Mouse (Mus musculus) kidney, postnatal 4 days (tissue): Measurements from ENCODE around the gene Pym1.

Experiments
- DNase-seq, 2 experiments: peaks; one replicate each; pipeline ENCODE4 v3.0.0; 2021; ENCODE audit warnings: mixed read lengths in 2 of 2

The Pym1 gene

GRCm38 (mm10) chr10:128745946-128746613 is 1.6 kb upstream of the Pym1 start:
- DNase-seq, result no peak

GRCm38 (mm10) chr10:128746972-128747645 is 580 bp upstream of the Pym1 start:
- no peak for DNase-seq

- peak; percentile 86 to 92 for DNase-seq
Observed at GRCm38 (mm10) chr10:128748252-128748864, 669 bp downstream of the Pym1 start.

GRCm38 (mm10) chr10:128772895-128773294 is 25.2 kb downstream of the Pym1 start:
- no peak for DNase-seq

DNA sequence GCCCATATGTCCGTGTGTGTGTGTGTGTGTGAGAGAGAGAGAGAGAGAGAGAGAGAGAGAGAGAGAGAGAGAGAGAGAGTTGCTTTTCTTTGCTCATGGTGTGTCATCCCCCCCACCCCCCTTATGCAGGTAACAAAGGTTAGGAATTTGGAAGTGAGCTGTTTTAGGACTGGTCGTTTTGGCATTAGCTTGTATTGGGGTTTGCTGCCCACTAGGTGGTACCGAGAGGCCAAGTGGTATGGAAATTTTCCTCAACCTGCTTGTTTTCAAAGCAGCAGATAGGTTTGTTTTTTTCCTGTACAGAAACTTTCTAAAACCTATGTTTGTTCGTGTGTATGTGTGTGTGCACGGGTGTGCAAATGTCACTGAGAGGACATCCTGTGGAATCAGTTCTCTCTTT is 26.0 kb downstream of the Pym1 start:
- peak in 1 of 2 experiments; percentile 19 for DNase-seq

DNA sequence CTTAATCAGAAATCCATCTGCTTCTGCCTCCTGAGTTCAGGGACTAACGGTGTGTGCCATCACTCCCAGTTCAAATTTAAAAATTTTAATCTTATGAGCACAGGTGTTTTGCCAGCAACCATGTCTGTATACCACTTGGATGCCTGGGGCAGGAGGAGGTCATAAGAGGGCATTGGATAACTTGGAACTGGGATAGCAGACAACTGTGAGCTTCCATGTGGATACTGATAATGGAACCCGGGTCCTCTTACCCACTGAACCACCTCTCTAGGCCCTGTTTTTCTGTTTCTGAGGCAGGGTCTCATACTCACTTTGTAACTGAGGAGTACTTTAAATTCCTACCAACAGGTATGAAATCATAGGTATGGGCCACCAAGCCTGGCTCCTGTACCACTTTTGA is 30.8 kb downstream of the Pym1 start:
- no peak for DNase-seq

DNA sequence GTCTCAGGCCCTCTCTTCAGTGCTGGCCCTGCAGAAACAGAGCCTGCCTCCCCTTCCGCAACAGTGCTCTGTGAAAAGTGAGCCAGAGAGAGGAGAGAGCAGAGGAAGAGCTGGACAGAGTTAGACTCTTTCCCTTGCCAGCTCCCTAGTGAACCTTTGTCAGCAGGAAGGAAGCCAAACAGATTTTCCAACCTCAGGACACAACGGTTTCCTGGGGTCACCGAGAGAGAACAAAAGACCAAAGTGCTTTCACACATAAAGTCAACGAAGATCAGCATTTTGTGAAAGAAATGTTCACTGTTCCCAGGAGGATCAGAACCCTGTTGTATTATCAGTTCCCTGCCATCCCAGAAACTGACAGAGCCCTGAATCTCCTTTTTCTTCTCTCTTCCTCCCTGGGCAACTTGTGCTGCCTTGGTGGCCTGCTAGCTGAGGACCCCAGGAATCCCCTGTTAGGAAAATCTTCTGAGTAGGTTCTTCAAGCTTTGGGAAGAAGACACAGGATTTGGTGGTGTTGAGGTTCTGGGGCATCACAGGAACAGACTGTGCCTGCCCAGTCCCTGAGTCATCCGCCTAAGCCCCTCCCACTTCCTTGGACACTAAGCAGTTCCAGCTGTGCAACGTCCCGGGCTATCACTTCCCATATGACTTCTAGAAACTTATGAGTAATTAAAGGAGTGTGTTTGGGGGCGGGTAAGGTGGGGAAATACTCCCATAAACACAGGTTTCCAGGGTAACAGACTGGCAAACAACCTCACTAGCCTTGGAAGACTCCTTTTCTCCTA is 31.5 kb downstream of the Pym1 start:
- DNase-seq, result peak; percentile 80 to 88

DNA sequence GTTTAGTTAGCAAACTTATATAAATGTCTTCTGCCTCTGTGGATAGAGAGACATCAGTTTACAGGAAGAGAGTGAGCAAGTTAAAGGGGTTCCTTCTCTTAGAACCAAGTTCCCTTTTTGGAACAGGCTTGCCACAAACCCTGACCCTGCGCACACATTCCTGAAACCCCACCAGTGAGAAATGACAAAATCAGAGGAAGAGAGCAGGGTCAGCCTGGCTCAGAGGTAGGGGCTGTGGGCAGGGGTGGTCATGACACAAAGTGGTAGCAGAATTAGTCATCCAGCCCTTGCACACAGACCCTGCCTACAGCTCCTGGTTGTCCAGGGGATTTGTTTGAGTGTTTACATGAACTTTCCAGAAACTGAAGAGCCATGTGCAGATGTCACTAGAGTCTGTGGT is 32.5 kb downstream of the Pym1 start:
- DNase-seq, result no peak

DNA sequence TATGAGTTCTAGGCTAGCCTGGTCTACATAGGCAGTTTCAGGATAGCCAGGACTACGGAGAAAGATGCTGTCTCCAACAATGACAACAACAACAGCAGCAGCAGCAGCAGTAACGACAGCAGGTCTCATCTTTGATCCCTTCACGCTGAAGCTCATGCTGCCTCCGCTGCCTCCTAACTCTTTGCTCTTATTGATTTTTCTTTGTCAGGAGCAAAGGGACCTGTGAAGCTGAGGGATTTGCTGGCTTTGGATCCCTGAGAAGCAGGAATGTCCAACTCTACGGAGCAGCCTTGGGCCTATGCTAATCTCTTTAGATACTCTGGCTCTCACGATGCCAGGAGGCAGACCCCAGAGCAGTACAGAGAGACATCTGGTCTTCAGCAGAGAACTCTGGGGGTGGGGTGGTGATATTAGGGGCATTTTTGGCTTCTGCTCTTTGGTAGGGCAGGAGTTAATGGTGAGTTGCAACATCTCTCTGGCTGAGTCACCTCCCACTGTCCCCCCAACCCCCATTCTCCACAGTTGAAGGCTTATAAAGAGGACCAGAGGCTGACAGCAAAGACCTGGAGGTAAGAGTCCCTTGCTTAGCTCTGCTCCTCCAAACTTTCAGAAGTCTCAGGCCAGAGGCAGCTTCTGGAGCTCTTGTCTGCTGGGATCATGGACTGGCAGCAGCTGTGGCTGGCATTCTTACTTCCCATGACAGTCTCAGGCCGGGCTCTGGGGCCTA is 42.9 kb downstream of the Pym1 start, which contains the start of gene Mmp19:
Mmp19 (plus strand) TSS at position 513 of the 727 bp plus-strand sequence.
- DNase-seq, result no peak

DNA sequence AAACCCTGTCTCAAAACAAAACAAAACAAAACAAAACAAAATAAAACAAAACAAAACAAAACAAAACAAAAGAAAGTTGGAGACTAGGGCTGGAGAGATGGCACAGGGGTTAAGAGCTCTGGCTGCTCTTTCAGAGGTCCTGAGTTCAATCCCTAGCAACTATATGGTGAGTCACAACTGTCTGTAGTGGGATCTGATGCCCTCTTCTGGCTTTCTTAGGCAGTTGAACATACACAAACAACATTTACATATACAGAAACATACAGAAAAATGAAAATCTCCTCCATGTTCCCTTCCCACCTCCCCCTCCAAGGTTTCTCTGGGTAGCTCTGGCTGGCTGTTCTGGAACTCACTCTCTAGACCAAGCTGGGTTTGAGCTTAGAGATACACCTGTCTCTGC is 44.4 kb downstream of the Pym1 start:
- no peak for DNase-seq

- no peak for DNase-seq
Observed at GRCm38 (mm10) chr10:128793258-128793657, 45.6 kb downstream of the Pym1 start.

DNA sequence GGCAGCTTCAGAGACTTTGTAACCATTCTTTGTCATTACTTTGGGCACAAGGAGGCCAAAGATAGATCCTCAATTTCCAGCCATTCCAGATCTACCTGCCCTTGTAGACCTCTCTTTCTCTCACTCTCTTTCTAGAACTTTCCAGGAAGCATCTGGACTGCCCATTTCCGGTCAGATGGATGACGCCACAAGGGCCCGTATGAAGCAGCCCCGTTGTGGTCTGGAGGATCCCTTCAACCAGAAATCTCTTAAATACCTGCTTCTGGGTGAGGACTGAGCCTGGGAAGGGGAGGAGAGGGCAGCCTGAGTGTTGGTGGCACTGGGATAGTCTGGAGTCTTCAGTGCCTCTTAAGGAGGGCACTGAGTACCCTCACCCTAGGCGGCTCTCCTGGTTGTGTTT is 46.7 kb downstream of the Pym1 start:
- no peak for DNase-seq

DNA sequence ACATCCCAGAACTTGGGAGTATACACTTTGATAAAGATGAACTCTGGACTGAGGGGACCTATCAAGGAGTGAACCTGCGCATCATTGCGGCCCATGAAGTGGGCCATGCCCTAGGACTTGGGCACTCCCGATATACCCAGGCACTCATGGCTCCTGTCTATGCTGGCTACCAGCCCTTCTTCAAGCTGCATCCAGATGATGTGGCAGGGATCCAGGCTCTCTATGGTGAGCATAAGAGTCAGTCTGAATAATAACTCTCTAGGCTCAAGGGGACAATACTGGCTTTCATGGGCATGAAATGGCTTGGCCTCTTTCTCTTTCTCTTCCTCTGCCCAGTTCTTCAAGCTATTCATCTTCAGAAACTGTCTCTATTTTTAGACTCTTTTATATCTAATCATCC is 47.9 kb downstream of the Pym1 start:
- no peak for DNase-seq

- DNase-seq, result no peak
Observed at GRCm38 (mm10) chr10:128798676-128799075, 51.0 kb downstream of the Pym1 start.

GRCm38 (mm10) chr10:128801981-128802495 is 54.3 kb downstream of the Pym1 start:
- no peak for DNase-seq

- no peak for DNase-seq
Observed at GRCm38 (mm10) chr10:128802956-128803355, 55.3 kb downstream of the Pym1 start.

GRCm38 (mm10) chr10:128803361-128803760 is 55.7 kb downstream of the Pym1 start:
- no peak for DNase-seq

GRCm38 (mm10) chr10:128803771-128804270 is 56.1 kb downstream of the Pym1 start, which contains the start of gene Dnajc14:
Gene Dnajc14, plus strand, starts transcription at chr10:128804062.
- peak; percentile 60 to 75 for DNase-seq

- peak; percentile 75 to 86 for DNase-seq
Observed at GRCm38 (mm10) chr10:128804271-128805091, 56.8 kb downstream of the Pym1 start, which contains the start of gene Tmem198b. Gene Tmem198b, minus strand, starts transcription at chr10:128804370.

DNA sequence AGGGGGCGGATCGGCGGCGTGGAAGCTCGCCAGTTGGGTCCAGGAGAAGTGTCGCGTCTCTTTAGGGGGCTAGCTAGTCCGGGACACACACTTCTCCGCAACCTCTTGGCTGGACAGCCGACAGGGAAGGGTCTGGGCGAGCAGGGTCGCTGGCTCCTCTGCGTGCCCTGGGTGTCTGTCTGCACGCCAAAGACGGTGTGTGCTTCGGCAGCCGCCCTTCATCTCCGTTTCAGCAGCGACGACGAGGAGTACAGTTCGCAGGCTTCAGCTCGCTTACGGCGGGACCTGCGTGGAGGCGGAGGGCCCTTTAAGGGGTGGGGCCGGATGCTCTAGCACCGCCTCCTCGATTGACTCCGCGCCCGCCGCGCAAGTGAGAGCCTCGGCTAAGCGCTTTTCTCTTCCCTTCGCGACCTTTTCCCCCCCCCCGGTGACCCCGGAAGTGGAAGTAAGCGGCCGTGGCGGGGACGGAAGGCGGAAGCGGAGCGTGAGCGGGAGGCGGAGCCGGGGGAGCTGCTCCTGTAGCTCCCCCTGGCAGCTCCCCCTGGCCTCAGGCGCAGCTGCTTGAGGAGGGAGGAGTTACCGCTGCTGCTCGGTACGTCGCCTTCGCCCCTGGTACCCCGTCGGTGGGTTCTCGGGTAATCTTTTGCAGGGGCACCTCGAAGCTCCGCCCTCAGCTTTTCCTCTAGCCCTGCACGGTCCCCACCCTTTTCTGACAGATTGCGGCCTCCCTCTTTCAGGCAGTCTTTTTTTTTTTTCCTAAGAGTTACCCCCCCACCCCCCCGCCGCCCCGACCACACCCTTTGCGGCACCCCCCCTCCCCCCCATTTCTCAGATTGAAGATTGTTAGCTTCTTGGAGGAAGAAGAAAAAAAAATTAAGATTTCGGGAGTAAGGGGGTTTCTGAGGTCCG is 57.7 kb downstream of the Pym1 start:
- DNase-seq, result peak; percentile 98 to 99
